Mouse (Mus musculus) heart, postnatal 10 days (tissue): ENCODE data around the gene Galnt3. TPM values are rescaled to one million over a fixed set of nuclear protein-coding genes. Genes with fewer than 3 reads are reported as not detected.

Experiments used
- DNase-seq, 2 experiments: peaks; one replicate each; pipeline ENCODE4 v3.0.0; 2021
- intact Hi-C: fragments of 180-260 bp; cut with DNase I; formaldehyde crosslinking; loops from one replicate; pipeline ENCODE4 v1.15.1; 2025
- total RNA-seq, 2 experiments: library from RNA; stranded (reverse); gene quantifications; 2 replicates each; pipeline ENCODE4 v1.2.3; 2021

Gene Galnt3
- not detected for total RNA-seq

DNA sequence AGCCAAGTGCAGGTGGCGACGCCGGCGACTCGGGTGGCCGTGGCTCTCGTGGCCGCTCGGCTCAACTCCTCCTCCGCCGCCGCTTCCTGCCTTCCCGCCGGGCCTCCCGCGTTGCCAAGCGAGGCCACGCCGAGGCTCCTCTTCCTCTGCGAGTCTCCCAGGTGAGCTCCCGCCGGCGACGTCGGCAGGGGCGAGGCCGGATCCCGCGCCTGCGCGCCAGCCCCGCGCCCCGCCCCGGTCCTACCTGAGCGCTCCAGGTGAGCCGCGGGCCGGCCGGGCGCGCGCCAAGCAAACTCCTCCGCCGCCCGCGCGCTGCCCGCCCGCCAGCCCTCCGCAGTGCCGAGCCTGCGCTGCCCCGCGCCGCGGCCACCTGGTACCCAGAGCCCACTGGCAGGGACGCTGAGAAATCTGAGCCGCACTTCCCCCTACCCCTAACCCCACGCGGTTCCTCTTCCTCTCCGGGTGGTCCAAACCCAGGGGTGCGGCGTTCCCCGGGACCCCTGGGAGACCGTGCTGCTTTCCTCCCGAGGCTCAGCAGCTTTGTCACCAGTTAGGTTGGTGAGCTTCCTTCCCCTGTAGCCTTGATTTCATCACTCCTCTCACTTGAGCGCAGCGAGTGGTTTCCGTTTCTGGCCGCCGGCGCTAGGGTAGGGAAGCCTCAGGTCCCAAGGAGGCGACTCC lies at the start of gene Galnt3:
TSS of gene Galnt3 (minus strand) at position 404 of the 681 bp plus-strand sequence.
- peak; percentile 13 to 18 for DNase-seq
- intact Hi-C loops = no loop called here

DNA sequence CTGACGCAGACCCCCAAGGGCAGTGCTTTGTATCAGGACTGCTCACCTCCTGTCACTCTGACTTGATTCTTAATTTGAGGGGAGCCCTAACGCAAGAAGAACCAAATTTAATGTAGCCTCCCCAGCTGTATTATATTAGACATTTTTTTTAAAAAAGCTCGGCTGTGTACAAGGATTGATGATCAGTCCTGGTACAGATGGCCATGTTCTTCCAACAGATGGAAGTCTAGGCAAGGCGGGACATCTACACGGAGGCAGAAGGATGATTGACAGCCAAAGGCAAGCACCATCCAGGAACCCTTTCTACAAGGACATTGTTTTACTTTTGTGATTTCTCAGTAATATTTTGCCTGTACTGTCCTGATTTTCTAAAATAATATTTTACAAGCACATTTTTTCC lies 48.3 kb upstream of the Galnt3 start:
- intact Hi-C loops = no loop called here

DNA sequence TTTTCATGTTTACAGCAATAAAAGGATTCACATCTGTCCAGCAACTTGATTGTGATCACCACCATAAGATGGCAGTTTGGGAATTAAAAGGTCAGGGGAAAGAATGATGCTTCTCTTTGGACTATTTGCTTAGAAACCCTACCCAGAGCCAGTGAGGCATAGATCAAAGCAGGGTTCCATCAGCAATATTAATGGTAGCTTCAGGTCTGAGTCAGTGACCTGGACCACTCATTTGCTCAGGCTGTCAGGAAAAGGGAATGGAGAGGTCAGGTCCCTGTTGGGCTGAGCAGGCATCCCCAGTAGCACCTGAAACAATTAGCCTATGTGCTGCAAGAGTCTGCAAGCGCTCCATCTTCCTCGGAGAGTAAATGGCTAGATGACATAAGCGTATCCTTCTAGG lies 46.8 kb upstream of the Galnt3 start:
- DNase-seq = no peak
- intact Hi-C loops = no loop called here

More for the DNA sequence above, 48.3 kb upstream of the Galnt3 start:
- DNase-seq = no peak

DNA sequence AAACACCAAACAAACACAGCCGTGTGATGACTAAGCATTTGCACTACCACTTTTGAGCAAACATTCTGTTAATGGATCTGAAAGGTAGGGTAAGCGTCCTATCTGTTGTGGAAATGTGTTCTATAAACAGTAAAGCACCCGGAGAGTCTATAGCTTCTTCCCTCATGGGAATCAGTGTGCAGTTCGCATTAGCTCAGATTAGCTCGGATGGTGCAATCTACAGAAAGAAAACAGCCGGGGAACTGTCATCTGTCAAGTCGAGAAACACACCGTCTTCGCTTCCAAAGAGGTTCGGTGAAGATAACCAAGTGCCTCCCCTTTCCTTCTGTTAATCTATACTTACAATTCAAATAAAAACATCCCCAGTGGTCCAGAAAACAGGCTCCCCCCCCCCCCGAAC lies 45.9 kb upstream of the Galnt3 start:
- intact Hi-C loops = no loop called here
- DNase-seq = no peak

DNA sequence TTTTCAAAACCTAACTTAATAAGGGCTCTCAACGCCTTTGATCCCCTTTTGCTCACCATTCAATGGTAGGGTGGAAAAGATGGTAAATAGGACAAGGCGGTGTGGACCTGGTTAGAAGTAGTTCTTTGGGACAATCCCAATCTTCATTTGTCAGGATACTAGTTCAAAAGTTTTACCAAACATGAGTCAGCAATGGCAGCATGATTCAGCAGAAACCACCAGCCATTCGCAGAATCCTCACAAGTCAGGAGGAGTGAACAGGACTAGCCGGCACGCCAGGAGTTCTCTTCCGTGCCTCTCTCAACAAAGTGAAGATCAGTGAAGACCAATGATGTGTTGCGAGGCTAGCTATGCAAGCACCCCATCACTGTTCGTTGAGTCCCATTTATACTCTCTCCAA lies 40.2 kb upstream of the Galnt3 start:
- DNase-seq = no peak
- intact Hi-C loops = no loop called here

DNA sequence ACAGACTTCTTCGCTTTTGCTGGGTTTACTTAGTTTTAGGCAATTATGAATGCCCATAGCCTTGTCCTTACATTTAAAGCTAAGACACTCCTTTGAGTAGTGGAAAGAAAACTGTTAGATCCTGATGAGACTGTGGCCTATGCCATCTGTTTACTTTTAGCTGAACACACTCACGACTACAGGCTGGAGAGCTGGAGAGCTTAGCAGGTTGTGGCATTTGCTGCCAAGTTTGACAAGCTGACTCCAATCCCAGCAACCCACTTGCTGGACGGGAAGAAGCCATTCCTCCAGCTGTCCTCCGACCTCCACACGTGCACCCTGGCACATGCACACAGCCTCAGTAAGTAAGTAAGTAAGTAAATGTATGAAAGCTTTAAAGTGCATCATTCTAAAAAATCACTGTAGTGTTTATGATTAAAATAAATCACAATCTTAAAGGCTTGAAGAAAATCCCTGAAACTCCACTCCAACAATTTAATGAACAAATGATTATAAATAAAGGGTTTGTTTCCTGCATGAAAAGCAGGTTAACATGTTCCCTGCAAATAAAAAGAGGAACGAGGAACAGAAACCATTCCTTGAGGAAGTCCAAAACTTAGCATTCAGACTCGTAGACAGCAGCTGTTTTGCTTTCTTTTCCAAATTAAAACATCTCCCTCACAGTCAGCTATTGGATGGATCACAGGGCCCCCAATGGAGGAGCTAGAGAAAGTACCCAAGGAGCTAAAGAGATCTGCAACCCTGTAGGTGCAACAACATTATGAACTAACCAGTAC lies 33.5 kb upstream of the Galnt3 start:
- intact Hi-C loops = no loop called here
- DNase-seq = peak; percentile 5 to 15

DNA sequence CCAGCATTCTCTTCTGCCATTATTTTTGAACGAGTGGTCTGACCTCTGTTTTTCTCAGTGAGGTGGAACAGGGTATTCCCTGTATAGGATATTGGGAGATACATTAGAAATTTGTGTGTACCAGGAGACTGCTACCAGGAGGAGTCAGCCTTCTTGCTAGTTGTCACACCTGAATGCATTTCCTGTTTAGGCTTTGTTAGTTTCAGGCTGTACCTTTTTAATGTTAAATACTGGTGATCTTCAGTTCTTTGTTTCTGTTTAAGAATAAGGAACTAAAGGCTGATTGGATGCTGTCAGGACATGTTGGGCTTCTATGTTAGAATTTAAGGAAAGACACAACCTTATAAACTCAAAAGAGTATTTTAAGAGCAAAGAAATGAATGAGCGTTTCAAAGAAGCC lies 26.6 kb upstream of the Galnt3 start:
- DNase-seq = no peak
- intact Hi-C loops = no loop called here

DNA sequence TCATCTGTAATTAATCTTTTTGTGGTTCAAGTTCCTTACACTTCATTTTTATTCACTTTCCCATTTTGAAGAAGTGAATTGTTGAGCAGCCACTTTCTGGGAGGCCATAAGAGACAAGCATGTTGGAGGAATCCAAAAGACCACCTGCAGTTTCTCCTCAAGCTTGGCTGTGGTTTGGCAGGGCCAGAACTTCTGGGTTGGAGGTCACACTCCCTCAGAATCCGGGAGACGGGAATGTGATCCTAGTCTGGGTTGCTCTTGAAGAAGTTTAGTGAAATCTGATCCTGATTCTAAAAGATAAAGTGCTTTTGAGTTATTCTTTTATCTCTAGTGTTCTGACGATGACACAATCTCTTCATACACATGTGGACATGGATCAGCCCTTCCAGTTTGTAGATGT lies 25.7 kb upstream of the Galnt3 start:
- intact Hi-C loops = no loop called here
- no peak for DNase-seq

DNA sequence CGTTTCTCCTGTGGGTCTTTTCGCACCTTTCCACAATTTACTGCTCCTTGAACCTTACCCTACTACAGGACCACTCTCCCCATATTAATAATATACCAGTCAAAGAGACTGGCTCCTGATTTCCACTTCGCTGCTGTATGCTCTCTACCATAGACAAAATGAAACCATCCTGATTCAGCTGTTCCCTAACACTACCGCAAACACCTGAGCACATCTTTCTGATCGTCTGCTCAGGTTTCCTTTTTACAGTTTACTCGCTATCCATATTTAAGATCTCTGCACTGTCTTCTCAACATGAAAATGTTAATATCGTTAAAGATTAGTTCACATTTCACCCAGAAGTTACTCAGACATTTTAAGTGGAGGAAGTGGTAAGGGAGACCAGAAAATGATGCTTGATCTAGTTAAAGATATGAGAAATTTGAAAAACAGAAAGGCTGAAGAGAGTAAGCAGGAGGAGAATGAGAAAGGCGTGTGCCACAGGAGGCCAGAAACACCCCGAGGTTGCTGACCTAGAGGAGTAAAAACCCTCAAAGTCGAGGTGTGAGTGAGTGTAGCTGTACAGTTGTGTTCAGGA lies 23.9 kb upstream of the Galnt3 start:
- intact Hi-C loops = no loop called here
- no peak for DNase-seq

DNA sequence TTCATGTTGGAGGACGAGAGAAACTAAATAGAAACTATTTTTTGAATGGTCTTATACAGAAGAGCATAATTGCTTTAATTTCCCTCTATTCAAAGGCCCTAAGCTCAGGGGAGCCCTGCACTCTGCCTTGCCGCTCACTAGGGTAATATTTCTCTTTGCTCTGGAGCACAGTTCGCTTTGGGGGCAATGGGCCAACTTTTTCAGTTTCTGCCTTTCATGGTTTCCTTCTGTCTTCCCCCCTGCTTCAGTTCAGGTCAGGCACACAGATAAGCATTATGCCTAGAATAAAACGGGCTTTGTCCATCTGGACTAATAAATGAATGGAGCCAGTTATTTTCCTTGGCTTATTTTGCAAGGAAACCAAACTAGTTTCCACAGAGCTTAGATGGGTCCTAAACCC lies 21.7 kb upstream of the Galnt3 start:
- intact Hi-C loops = no loop called here
- DNase-seq = peak; percentile 14 to 20

DNA sequence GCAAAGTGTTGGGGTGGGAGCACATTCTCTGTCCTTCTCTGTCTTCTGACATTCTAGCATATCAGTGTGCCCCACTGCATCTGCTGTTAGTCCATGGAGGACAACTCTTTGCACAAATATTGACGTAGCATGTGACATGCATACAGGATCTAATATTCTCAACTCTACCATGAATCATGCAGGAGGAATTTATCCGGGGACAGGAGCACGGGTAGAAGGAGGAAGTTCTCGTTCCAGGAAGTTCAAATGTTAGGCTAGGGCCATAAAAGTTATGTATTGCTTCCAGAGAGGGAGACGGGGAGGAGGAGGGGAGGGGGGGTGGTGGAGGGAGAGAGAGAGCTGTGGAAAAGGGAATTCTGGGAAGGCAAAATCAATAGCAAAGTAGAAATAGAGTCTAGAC lies 20.0 kb upstream of the Galnt3 start:
- intact Hi-C loops = no loop called here
- DNase-seq = no peak

DNA sequence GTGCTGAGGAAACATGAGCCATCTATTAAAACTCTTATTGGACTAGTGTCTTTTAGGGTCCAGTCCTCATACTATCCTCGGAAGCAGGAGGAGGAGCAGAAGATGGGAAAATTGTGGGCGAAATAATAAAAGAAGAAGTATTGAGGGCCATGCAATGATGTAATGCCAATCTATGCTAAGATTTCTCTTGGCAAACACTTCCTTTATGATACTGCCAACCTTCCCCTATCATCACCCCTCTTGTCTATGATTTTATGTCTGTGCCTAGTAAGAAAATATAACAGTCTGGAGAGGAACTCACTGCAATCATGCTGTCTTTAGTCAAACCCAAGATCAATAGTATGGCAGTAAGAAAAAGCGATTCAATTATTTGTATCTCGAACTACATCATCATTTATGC lies 18.5 kb upstream of the Galnt3 start:
- intact Hi-C loops = no loop called here
- no peak for DNase-seq

DNA sequence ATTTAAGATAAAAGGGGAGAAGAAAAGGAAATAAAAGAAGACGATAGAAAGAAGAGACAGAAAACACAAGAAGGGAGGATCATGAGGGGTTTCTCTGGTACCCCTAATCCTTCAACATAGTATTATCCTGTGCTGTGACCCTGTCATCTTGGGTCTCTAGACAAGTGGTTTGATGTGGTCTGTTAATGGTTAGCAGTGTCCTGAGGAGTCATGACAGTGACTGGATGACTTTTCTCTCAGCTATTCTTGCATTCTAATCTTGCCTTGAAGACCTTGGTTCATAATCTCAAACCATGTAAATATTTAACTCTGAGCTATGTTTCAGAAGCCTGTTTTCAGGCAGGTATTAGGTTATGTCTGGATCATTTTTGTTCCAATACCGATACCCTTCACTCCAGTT lies 17.9 kb upstream of the Galnt3 start:
- intact Hi-C loops = no loop called here
- DNase-seq = no peak

DNA sequence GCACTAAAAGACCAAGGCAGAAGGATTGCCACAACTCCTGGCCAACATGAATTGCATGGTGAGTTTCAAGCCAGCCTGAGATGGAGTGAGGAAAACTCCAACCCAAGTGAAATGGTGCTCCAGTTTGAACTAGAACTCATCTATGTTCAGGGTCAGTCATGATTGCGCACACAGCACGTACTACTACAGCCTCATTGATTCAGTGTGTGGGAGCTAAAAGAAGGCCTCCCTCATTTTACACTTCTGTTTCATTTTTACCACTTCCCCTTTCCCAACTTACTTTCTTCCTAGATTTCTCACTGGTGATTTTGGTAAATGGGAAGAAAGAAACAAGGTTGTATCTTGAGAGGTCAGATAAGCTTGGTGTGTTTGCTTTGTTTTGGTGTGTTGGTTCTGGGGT lies 17.5 kb upstream of the Galnt3 start:
- no peak for DNase-seq
- intact Hi-C loops = no loop called here

DNA sequence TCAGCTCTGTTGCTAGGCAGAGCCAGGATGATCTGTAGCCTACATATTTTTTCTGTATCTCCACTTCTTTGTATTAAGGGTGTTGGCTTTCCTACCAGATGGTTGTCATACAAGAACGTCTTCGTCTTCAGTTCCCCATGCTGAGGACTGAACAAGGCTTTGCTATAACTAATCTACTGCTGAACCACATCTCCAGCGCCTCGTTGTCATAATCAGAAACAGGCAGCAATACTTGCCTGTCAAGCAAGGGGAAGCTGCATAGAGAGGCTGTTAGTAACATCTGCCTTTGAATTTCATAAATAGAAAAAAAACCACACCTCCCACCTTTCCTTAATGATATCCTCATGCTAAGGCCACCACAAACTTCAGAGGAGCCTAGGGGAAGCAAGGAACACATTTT lies 15.5 kb upstream of the Galnt3 start:
- no peak for DNase-seq
- intact Hi-C loops = no loop called here

DNA sequence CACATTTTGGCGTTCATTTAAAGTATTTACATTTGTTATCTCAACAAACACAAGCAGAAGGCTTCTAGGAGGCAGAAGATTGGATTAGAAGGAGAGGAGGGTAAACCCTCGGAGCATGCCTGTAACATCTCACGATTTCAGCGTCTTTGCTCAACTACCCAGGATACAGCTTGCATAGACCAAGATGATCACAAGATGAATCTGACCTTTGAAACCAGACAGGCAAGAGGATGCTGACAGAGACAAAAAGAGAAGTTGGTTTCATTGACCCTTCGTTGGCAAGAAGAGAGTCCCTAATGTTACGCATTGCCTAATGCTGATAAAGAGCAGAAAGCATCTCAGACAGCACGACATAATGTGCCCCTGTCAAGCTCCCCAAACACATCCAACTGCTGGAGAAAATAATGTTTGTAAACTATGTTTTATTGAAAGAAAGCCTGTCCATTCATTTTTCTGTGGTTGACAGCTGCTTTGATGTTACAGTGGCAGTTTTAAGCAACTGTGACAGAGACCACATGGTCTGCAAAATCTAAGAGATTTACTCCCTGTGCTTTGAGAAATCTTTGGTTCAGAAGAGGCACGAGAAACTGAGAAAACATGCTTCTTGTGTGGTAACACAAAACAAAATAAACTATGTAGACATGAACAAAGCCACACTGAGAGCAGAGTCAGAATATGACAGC lies 7.2 kb upstream of the Galnt3 start:
- intact Hi-C loops = no loop called here
- DNase-seq = no peak

DNA sequence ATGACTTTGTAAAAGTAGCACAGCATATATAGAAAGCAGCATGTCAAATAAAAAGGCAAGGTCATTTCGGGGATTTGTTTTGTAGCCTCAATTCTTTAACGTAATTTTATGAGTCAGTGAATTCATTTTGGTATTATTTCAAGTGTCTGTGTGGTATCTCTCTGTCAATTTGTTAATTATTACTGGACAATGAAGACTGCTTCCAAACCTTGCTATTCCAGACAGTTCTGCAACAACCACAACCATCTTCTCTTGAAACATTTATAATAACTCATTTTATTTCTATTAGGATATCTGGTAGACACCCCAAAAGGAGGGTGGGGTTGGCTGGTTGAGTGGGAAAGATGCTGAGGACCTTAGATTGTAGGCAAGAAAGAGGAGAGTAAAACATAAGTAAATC lies 4.1 kb upstream of the Galnt3 start:
- intact Hi-C loops = no loop called here

DNA sequence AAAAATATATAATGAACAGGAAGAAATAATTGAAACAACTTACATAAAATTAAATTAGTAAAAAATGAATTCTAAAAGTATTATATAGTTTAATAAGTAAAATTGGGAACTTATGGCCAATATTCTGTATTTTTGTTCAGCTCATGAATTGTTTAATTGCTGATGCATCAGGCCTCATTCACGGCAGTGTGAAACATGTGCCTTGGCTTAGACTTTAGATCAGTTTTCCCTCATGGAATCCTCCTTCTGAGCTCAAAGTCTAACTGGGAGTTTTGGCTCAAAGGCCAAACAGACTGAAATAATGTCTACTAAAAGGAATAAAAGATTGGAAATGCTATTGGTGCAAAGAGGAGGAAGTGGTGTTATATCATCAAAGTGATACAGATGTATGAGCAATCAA lies 2.7 kb upstream of the Galnt3 start:
- intact Hi-C loops = no loop called here
- DNase-seq = no peak

More for the DNA sequence above, 4.1 kb upstream of the Galnt3 start:
- DNase-seq = no peak

DNA sequence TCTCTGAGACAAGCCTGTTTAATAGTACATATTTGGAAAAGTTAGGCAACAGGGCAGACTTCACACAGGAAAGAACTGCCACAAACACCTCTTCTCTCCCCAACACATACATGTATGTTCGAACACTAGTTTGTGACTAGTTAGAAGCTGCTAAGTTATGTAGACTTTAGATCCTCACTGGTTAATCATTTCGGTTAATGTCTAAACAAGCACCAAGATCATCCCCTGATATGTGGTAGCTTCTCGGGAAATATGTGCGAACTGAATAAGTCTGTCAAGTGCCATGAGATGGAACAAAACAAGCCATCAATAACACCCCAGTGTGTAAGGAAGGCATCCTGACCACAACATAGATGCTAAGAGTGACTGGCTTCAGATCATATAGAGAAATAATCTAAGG lies 2.1 kb upstream of the Galnt3 start:
- no peak for DNase-seq
- intact Hi-C loops = no loop called here

DNA sequence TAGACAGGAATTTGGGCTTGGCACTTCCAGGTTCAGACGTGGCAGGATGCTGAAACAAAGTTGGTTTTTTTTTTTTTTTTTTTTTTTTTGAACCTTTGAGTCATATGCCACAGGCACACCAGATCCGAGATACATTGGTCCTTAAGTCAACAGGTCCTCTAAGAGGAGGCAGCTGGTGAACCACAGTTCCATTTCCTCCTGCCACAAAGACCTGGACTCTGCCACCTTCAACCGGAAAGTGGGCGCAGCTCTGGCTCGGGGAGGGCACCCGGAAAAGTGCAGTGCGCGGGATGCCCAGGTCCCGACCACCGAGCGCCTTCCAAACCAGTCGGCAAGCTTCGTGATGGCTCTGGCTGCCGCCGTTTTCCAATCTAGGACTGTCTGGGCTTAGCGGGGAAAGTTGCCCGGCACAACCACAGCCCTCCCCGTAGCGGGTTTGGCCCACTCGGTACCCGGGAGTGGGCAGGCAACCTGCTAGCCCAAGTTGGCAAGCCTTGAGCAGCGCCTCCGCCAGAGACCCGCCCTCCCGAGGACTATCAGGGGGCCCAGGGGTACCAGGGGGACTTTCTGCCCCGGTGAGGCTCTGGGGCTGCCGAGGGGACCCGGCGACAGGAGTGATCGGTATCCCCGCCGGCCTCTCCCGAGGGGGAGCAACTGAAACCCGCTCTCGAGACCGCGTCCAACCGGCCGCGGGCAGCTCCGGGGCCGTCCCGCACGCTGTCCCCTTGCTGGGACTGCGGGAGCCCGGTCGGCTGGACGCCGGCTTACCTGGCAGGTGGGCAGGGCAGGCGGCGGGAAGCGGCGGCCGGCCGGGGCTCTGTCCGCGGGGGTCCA lies 821 bp downstream of the Galnt3 start:
- peak; percentile 5 to 11 for DNase-seq
- intact Hi-C loops = no loop called here

DNA sequence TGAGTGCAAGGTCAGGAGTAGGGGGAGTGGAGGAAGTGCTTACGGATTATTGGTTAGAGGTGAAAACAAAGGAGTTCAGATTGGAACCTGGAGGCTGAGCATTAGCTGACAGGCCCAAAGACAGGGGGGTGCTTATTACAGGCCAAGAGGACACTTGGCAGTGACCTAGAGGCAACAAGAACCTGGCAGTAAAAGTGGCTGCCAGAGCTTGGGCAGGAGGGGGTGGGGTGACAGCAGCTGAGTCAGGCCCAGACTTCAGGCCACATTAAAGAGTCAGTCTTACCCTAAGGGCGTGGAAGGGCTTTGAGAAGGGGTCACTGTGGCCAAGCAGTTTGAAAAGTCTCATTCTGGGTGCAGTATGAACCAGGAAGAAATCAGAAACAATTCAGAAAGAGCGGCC lies 7.1 kb downstream of the Galnt3 start:
- intact Hi-C loops = no loop called here

More for the DNA sequence above, 7.1 kb downstream of the Galnt3 start:
- peak; percentile 12 to 15 for DNase-seq
